Mouse (Mus musculus): ENCODE results near the gene Parvg.

DNA sequence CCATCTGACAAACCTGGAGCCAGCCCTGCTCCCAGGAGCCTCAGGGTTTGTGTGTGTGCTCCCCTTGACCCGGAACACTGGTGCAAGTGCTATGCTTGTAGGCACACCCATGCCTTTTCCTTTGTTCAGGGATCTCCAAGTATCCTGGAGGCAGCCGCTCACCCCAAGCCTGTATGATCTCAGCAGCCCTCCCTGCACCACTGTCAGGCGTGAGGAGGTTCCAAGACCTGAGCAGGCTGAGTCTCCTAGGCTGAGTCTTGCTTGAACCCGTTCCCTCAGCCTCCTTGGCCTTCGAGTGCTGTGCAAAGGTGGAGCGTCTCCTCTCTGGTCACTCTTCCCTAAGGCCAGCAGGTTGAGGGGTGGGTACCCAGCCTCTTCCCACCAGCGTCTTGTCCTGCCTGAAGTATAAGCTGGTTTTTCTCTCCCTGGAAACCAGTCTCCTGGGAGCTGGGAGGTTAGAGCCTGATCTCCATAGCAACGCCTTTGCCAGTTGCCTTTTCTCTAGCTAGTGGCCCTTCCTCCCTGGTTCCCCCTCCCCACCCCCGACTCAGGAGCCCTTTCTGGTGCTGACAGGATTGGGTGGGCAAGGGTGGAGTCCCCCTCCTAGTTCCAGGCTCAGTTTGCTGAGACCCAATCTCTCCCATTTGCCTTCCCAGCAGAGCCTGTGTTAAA lies 24.0 kb upstream of the Parvg start:
- no peak for TF ChIP-seq POLR2A (IDR thresholded peaks at IDR 0.05; ENCODE audit: borderline replicate concordance, control insufficient read depth, low read depth, low read length)
- TF ChIP-seq CTCF (IDR thresholded peaks at IDR 0.05; ENCODE audit: control insufficient read depth, insufficient read depth, low read length): no peak

Data from bone marrow, adult 2 months (tissue).